Mouse (Mus musculus) CH12.LX (cell line): Measurements from ENCODE around the gene Zbtb11.

ENCODE experiments used
- CHD1 ChIP-seq: IDR thresholded peaks from 2 replicates; pipeline ENCODE4 v1.6.1; 2012; ENCODE audit warnings: low read depth, low read length, improper control_type of control experiment, inconsistent platforms
- CTCF ChIP-seq, 2 experiments: IDR thresholded peaks in 1 of 2; conservative IDR thresholded peaks in 1 of 2; 2 replicates each; pipeline ENCODE4 v1.5.1; 2011 to 2012; ENCODE audit warnings: low read depth in 2 of 2, low read length in 2 of 2, improper control_type of control experiment in 1 of 2, inconsistent platforms in 1 of 2, mild to moderate bottlenecking in 1 of 2, moderate library complexity in 1 of 2
- EP300 ChIP-seq: IDR thresholded peaks from 2 replicates; pipeline ENCODE4 v1.6.1; 2011; ENCODE audit warnings: low read length, improper control_type of control experiment
- HCFC1 ChIP-seq: IDR thresholded peaks from 2 replicates; pipeline ENCODE4 v1.6.1; 2012; ENCODE audit warnings: low read depth, mild to moderate bottlenecking, inconsistent platforms, low read length, improper control_type of control experiment
- POLR2A ChIP-seq: IDR thresholded peaks from 2 replicates; pipeline ENCODE4 v1.6.1; 2011; ENCODE audit warnings: low read depth, mild to moderate bottlenecking, improper control_type of control experiment, low read length
- TBP ChIP-seq: conservative IDR thresholded peaks from 2 replicates; pipeline ENCODE4 v1.6.1; 2011; ENCODE audit warnings: low read depth, low read length, improper control_type of control experiment

DNA sequence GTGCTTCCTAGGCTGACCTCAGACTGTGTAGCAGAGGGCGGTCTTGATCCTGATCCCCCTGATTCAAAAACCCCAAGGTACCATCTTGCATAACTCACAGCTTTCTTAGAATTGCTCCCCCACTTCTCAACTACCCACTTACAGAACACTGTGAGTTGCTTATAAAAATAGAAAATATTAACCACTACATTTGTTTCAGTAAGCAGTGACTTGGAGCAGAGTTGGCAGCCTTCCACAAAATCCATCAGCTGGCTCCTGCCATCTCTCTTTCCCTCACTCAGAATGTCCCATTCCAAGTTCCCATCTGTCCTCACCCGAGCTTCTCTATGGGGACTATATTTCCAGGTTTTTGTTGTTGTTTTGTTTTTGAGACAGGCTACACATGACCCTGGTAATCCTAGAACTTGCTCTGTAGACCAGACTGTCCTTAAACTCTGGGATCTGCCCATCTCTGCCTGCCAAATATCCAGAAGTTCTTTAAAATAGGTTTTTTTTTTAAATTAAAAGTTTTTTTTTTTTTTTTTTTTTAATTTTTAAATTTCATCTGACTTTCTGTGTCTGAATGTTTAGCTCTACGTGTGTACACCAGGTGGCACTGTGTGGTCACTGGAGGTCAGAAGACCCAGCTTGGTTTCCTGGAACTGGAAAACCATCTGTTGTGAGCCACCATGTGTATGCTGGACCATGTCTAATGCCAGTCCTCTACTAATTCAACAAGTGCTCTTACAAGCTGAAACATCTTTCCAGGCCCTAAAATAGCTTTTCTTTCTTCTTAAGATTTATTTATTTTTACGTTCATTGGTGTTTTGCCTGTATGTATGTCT lies 9.3 kb upstream of the Zbtb11 start:
- no peak for TF ChIP-seq HCFC1
- no peak for TF ChIP-seq TBP
- no peak for TF ChIP-seq EP300
- TF ChIP-seq CHD1 = no peak
- no peak for TF ChIP-seq POLR2A
- peak in 1 of 2 experiments; percentile 83; a peak in 2 of 4 replicates for TF ChIP-seq CTCF (conservative IDR thresholded peaks at IDR 0.05 in 1 of 2, IDR thresholded peaks at IDR 0.05 in 1 of 2; ENCODE audit: low read depth in 2 of 2, low read length in 2 of 2)
